Mouse (Mus musculus) kidney, embryonic 16.5 days (tissue): ENCODE data around the gene Dek. TPM values are rescaled to one million over a fixed set of nuclear protein-coding genes. Genes with fewer than 3 reads are reported as not detected.
A peak's percentile ranks its signal among the peaks of the same experiment; 100 is the strongest.

Source experiments
- ATAC-seq: fragments of 200-750 bp; cut with Nextera tagmentation; 2 replicates; pipeline ENCODE4 v1.8.0; 2017; ENCODE audit warnings: moderate TSS enrichment; ENCODE audit not compliant: low FRiP score, low TSS enrichment
- H3K27ac ChIP-seq: fragments of 300-500 bp; sonication (generic); 2 replicates; pipeline ENCODE4 v1.5.1; 2014; ENCODE audit warnings: low read length
- H3K27me3 ChIP-seq: fragments of 300-500 bp; sonication (generic); 2 replicates; pipeline ENCODE4 v1.6.1; 2014; ENCODE audit warnings: low read length, control low read depth, mixed read lengths; ENCODE audit not compliant: insufficient read depth
- H3K36me3 ChIP-seq: fragments of 300-500 bp; sonication (generic); 2 replicates; pipeline ENCODE4 v1.6.1; 2014; ENCODE audit warnings: low read length, control low read depth, mixed read lengths; ENCODE audit not compliant: insufficient read depth
- H3K4me1 ChIP-seq: fragments of 300-500 bp; sonication (generic); 2 replicates; pipeline ENCODE4 v1.6.1; 2014; ENCODE audit warnings: low read length, control low read depth, mixed read lengths; ENCODE audit not compliant: insufficient read depth
- H3K4me2 ChIP-seq: fragments of 300-500 bp; sonication (generic); replicated peaks from 2 replicates; pipeline ENCODE4 v1.6.1; 2014; ENCODE audit warnings: low read depth, low read length
- H3K4me3 ChIP-seq: fragments of 300-500 bp; sonication (generic); 2 replicates; pipeline ENCODE4 v1.5.1; 2014; ENCODE audit warnings: mild to moderate bottlenecking, low read length
- H3K9ac ChIP-seq: fragments of 300-500 bp; sonication (generic); replicated peaks from 2 replicates; pipeline ENCODE4 v1.6.1; 2014; ENCODE audit warnings: low read length
- H3K9me3 ChIP-seq: fragments of 300-500 bp; sonication (generic); 2 replicates; pipeline ENCODE4 v1.6.1; 2016; ENCODE audit warnings: low read length, control low read depth
- WGBS: fragments of 180-500 bp; shearing (Covaris S2); extraction: QIAGEN DNeasy Blood & Tissue Kit; methylation state at CpG from one replicate; pipeline ENCODE4 v1.1.7; 2014; 5-methylcytosine and 5-hydroxymethylcytosine counted together
- polyA plus RNA-seq: library from polyadenylated mRNA; unstranded; fragments of >200 nt; fragmentation: Nextera tagmentation; extraction: Ambion mirVana; gene quantifications from 2 replicates; pipeline ENCODE4 v1.2.1, GENCODE M21; 2015

Dek gene
- polyA plus RNA-seq, 1 experiment from 2014 or later, result 218 TPM

DNA sequence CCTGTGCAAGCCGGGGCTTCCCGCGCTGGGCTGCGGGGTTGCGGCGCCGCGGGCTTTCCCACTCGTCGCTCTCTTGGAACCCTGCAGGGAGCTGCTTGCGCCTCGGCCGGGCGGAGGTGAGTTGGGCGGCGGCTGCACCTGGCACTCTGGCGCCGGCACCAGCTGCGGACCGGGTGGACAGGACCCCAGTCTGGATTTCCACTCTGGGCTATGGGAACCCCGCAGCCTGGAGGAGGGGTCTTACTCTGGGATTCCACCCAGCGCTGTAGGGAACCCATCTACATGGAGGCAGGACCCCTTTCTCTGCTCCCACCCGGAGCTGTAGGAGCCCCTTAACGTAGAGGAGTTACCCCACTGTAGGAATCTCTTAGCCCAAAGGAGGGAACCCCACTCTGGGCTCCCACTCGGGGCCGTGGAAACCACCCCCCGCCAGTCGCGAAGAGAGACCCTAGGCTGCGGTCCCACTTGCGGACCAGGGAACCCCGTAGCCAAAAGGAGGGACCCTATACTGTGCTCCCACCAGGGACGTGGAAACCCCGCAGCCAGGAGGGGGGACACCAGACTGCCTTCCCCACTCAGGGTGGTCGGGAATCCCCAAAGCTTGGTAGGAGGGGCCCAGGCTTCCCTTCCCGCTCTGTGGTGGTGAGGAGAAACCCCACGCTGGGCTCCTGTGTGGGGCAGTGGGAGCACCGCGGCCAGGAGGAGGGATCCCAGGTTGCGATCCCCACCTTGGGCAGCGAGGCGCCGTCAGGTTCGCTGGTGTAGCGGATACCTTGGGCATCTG lies 62.0 kb downstream of the Dek start:
- H3K27ac ChIP-seq, result no peak overlapping the region
- H3K4me1 ChIP-seq, result peaks cover 14% of the 10 kb centered on the region
- H3K4me3 ChIP-seq, result peak overlapping the region; percentile 73
- H3K36me3 ChIP-seq, result peaks cover 5% of the 10 kb centered on the region
- no peaks in the 10 kb centered on the region for H3K9me3 ChIP-seq
- peak overlapping the region; percentile 83 for H3K4me2 ChIP-seq
- H3K27me3 ChIP-seq, result no peaks in the 10 kb centered on the region
- peak overlapping the region; percentile 74 for H3K9ac ChIP-seq
- 1% methylated on average over 45 of the region's 45 CpGs for WGBS
- peak; percentile 2 for ATAC-seq

DNA sequence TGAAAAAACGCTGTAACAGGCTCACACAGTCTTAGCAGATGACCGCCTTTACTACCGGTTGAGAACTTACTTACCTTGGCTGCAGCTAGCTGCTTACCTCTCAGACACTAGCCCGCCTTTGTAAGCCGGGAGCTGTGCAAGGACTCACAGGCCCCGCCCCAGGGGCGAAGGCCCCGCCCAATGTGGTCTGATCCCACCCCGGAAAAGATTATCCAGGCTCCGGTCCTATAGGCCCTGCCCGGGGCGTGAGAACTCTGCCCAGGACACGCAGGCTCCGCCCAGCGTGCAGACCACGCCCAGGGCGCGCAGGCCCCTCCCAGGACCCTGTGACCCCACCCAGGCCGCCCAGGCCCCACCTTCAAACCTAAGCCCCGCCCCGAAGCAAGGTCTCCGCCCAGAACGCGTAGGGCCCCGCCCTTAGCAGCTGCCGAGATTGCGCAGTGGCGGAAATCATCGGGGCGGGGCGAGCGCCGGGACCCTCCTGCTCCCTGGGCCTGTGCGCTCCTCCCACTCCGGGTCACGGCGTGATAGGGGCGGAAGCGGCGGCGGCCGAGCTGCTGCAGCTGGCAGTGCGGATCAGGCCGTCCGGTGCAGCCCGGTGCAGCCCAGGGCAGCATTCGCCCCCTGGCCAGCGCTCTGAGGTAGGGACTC lies 62.8 kb downstream of the Dek start, which contains the start of gene Kdm1b:
TSS of gene Kdm1b (plus strand) at position 470 of the 651 bp plus-strand sequence.
- Histone ChIP-seq H3K36me3 (no peaks in the 10 kb centered on the region), H3K4me3 (peak within 1 kb of the TSS; percentile 73), H3K27me3 (no peaks in the 10 kb centered on the region), H3K9me3 (no peaks in the 10 kb centered on the region), H3K9ac (peak within 1 kb of the TSS; percentile 74), H3K27ac (peak within 1 kb of the TSS; percentile 73), H3K4me1 (peaks cover 14% of the 10 kb centered on the region), H3K4me2 (peak within 1 kb of the TSS; percentile 83)
- peak; percentile 97 for ATAC-seq
- WGBS, result under 1% methylated on average over 43 of the region's 48 CpGs

DNA sequence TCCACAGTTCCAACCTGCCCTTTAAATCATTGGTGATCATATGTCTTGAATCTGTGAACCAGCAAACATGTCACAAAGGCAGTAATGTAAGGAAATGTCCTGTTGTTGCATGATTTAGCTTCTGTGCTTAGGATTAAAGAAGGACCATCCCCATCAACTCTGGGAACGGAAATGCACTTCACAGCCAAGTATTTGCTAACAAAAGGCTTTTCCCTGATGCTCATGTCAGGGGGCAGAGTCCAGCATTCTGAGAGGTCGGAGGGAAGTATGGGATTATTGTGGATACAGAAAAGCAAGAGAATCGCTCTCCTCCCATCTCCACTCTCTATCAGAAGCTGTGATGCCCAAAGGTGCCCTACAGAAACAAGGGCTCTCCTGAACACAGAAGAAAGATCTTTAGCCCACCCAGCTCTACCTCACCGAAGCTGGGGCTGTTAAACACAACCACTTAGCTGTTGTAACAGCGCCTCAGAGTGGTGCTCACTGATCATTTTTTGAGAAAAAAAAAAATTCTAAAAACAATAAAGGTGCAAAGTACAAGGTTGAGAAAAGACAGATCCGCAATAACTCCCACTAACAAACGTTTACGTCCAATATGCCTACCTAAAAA lies 63.9 kb downstream of the Dek start:
- Histone ChIP-seq H3K9ac (peak overlapping the region; percentile 70), H3K27me3 (no peaks in the 10 kb centered on the region), H3K27ac (no peak overlapping the region), H3K4me3 (peak overlapping the region; percentile 73), H3K9me3 (no peaks in the 10 kb centered on the region), H3K4me1 (peaks cover 14% of the 10 kb centered on the region), H3K36me3 (no peaks in the 10 kb centered on the region), H3K4me2 (peak overlapping the region; percentile 83)
- whole genome bisulfite sequencing, result 48% methylated on average over 8 of the region's 8 CpGs
- no peak for ATAC-seq

DNA sequence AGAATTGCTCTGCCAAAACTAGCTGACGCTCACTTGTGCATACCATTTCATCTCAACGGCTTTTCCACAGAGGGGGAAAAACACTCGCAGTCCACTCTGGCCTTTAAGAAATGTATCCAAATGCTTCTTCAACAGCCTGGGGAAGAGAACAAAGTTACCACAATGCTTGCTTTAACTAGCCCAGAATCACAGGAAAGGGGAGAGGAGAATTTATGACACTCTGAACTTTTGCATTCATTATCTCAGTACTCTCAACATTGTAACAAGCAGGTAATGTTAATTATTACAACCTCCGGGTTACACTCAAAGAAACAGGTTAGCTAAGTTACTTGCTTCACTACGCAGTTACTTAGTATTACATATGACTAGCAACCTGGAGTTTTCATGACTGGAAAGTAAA lies 65.9 kb downstream of the Dek start:
- no peaks in the 10 kb centered on the region for H3K27me3 ChIP-seq
- WGBS, result 75% methylated on average over 5 of the region's 5 CpGs
- peaks cover 14% of the 10 kb centered on the region for H3K4me1 ChIP-seq
- H3K9me3 ChIP-seq, result no peaks in the 10 kb centered on the region
- no peak overlapping the region for H3K4me3 ChIP-seq
- H3K9ac ChIP-seq, result no peak overlapping the region
- H3K36me3 ChIP-seq, result no peaks in the 10 kb centered on the region
- H3K4me2 ChIP-seq, result no peak overlapping the region
- ATAC-seq, result no peak
- peak overlapping the region; percentile 72 for H3K27ac ChIP-seq

DNA sequence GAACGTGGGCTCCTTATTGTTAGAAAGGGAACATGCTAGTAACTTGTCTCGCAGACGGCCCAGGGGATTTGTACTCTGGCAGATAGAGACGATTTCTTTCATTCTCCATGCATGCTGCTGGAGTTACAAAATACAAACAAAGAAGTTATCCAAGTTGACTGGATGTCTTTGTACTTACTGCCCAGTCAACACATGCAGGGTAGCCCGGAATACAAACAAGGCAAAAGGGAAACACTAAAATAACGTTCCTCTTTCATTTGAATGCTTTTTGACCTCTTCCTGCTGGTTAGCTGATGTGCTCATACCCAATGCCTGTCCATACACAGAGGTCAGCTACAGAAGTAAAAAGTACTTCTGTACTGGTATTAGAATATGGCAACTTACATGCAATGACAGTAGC lies 68.1 kb downstream of the Dek start:
- H3K4me2 ChIP-seq, result no peak overlapping the region
- no peaks in the 10 kb centered on the region for H3K9me3 ChIP-seq
- H3K9ac ChIP-seq, result no peak overlapping the region
- H3K4me1 ChIP-seq, result peaks cover 6% of the 10 kb centered on the region
- ATAC-seq, result no peak
- no peaks in the 10 kb centered on the region for H3K36me3 ChIP-seq
- 85% methylated on average over 6 of the region's 6 CpGs for WGBS
- H3K27ac ChIP-seq, result no peak overlapping the region
- no peak overlapping the region for H3K4me3 ChIP-seq
- no peaks in the 10 kb centered on the region for H3K27me3 ChIP-seq

Other genes starting within 250 kb of the Dek start
- 8.1 and 10.1 TPM in 2 replicates for gene Kif13a, start 176.3 kb downstream of the Dek start, polyA plus RNA-seq
- gene Nhlrc1, start 91.4 kb downstream of the Dek start, polyA plus RNA-seq, result 3.0 and 3.6 TPM in 2 replicates
- 14.5 and 15.4 TPM in 2 replicates for gene Kdm1b, start 62.7 kb downstream of the Dek start, polyA plus RNA-seq
- gene Tpmt, start 61.5 kb downstream of the Dek start, polyA plus RNA-seq, result 37.4 and 39.6 TPM in 2 replicates
- gene Rnf144b, start 16.5 kb upstream of the Dek start, polyA plus RNA-seq, result 0.89 and 1.0 TPM in 2 replicates